Mouse (Mus musculus) liver, embryonic 15.5 days (tissue): Measurements from ENCODE around the gene Tcirg1. TPM values are rescaled to one million over a fixed set of nuclear protein-coding genes. Genes with fewer than 3 reads are reported as not detected.

Source experiments
- ATAC-seq: fragments of 200-750 bp; cut with Nextera tagmentation; 2 replicates; pipeline ENCODE4 v1.8.0; 2017; ENCODE audit warnings: moderate number of reproducible peaks, mild to moderate bottlenecking, moderate library complexity; ENCODE audit not compliant: insufficient read depth
- H3K27ac ChIP-seq: fragments of 300-500 bp; sonication (generic); replicated peaks from 2 replicates; pipeline ENCODE4 v1.5.1; 2015; ENCODE audit warnings: mild to moderate bottlenecking, inconsistent platforms
- H3K27me3 ChIP-seq: fragments of 300-500 bp; sonication (generic); 2 replicates; pipeline ENCODE4 v1.6.1; 2015; ENCODE audit warnings: mild to moderate bottlenecking, inconsistent platforms
- H3K36me3 ChIP-seq: fragments of 300-500 bp; sonication (generic); replicated peaks from 2 replicates; pipeline ENCODE4 v1.6.1; 2015; ENCODE audit warnings: moderate library complexity, mild to moderate bottlenecking, inconsistent platforms
- H3K4me1 ChIP-seq: fragments of 300-500 bp; sonication (generic); replicated peaks from 2 replicates; pipeline ENCODE4 v1.6.1; 2015; ENCODE audit warnings: inconsistent platforms
- H3K4me2 ChIP-seq: fragments of 300-500 bp; sonication (generic); 2 replicates; pipeline ENCODE4 v1.6.1; 2015; ENCODE audit warnings: moderate library complexity, mild to moderate bottlenecking, inconsistent platforms
- H3K4me3 ChIP-seq: fragments of 300-500 bp; sonication (generic); replicated peaks from 2 replicates; pipeline ENCODE4 v1.5.1; 2015; ENCODE audit warnings: mild to moderate bottlenecking, inconsistent platforms
- H3K9ac ChIP-seq: fragments of 300-500 bp; sonication (generic); 2 replicates; pipeline ENCODE4 v1.6.1; 2015; ENCODE audit warnings: moderate library complexity, mild to moderate bottlenecking, inconsistent platforms
- H3K9me3 ChIP-seq: fragments of 300-500 bp; sonication (generic); replicated peaks from 2 replicates; pipeline ENCODE4 v1.6.1; 2016; ENCODE audit warnings: inconsistent platforms
- WGBS: fragments of 180-500 bp; shearing (Covaris S2); methylation state at CpG from one replicate; pipeline ENCODE4 v1.1.7; 2015; ENCODE audit warnings: mixed read lengths; ENCODE audit not compliant: insufficient replicate concordance; 5-methylcytosine and 5-hydroxymethylcytosine counted together
- polyA plus RNA-seq: library from polyadenylated mRNA; unstranded; fragments of >200 nt; fragmentation: Nextera tagmentation; extraction: Ambion mirVana; gene quantifications from 2 replicates; pipeline ENCODE4 v1.2.1, GENCODE M21; 2015

Gene Tcirg1
- polyA plus RNA-seq, 1 experiment from 2014 or later = 29.5 TPM

GRCm38 (mm10) chr19:3912337-3913204, 5.6 kb upstream of the Tcirg1 start, which contains the start of gene Ndufs8:
Ndufs8 (minus strand) TSS chr19:3912774.
- Histone ChIP-seq H3K9me3 (no peaks in the 10 kb centered on the region), H3K36me3 (peaks cover 32% of the 10 kb centered on the region), H3K9ac (peak within 1 kb of the TSS; percentile 68), H3K4me2 (peak within 1 kb of the TSS; percentile 87), H3K4me1 (peaks cover 58% of the 10 kb centered on the region), H3K4me3 (peak within 1 kb of the TSS; percentile 77), H3K27ac (peak within 1 kb of the TSS; percentile 86), H3K27me3 (no peaks in the 10 kb centered on the region)
- under 1% methylated on average over 43 of the region's 43 CpGs for WGBS
- ATAC-seq = peak; percentile 96

GRCm38 (mm10) chr19:3910206-3910605, 3.3 kb upstream of the Tcirg1 start:
- peaks cover 32% of the 10 kb centered on the region for H3K36me3 ChIP-seq
- H3K9ac ChIP-seq = no peak overlapping the region
- no peaks in the 10 kb centered on the region for H3K27me3 ChIP-seq
- WGBS = 56% methylated on average over 5 of the region's 5 CpGs
- H3K4me1 ChIP-seq = peaks cover 79% of the 10 kb centered on the region
- no peak overlapping the region for H3K27ac ChIP-seq
- H3K4me2 ChIP-seq = no peak overlapping the region
- no peak overlapping the region for H3K4me3 ChIP-seq
- ATAC-seq = no peak
- H3K9me3 ChIP-seq = no peaks in the 10 kb centered on the region

DNA sequence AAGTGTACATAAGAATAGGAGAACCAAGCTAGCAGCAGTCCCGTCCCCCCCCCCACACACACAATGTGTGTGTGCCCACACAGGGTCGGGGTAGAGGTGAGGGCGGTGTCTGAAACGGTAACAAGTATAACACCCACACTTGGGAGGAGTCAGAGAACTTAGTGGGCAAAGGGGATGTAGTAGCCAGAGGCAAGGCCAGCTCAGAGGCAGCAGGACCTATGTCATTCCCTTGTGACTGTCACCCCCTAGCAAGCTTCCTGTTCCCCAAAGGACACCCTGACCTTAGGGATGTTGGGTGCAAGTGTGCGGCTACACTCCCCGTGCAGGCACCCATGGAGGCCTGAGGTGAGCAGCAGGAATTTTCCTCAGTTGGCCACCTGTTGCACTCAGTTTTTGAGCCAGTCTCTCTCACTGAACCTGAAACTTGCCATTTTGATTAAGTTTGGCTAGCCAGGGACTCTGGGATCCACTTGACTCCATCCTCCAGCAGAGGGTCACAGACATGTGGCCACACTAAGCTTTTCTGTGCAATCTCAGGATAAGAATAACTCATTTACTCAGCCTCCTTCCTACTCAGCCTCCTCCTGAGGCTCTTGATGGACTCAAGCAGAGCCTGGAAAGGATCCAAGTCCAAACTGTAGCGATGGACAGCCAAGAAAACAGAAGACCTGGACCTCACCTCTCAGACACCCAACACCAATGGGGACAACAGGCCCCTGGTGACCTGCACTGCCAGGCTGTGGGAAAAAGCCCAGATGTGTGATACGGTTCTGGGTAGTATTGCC, 1.1 kb upstream of the Tcirg1 start:
- Histone ChIP-seq H3K4me3 (peak overlapping the region; percentile 65), H3K9ac (0 out of 2 replicates have a peak overlapping the region, but pooled peaks have one; percentile 63), H3K36me3 (peaks cover 43% of the 10 kb centered on the region), H3K4me1 (peaks cover 79% of the 10 kb centered on the region), H3K9me3 (no peaks in the 10 kb centered on the region), H3K27me3 (no peaks in the 10 kb centered on the region), H3K27ac (peak overlapping the region; percentile 80), H3K4me2 (peak overlapping the region; percentile 95)
- no peak for ATAC-seq
- WGBS = 54% methylated on average over 8 of the region's 8 CpGs

DNA sequence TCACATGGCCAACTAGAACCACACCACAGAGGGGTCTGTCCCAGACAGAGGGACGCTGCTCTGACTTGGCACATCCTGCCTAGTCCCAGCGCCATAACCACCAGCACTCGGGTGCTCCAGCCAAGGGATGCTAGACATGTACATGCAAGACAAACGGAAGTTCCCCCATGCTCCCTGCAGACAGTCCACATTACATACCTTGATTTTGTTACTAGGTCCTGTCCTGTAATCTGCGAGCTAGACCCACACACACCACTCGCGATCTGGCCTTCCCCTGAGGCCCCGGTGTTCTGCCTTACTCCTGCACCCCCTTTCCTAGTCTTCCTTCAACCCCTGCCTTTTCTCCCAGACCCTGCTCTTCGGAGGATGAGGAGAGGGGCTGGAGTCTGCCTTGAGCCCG, 607 bp downstream of the Tcirg1 start:
- peak overlapping the region; percentile 95 for H3K4me2 ChIP-seq
- peak overlapping the region; percentile 79 for H3K27ac ChIP-seq
- H3K9me3 ChIP-seq = no peaks in the 10 kb centered on the region
- H3K4me1 ChIP-seq = peaks cover 79% of the 10 kb centered on the region
- peak overlapping the region; percentile 63 for H3K9ac ChIP-seq
- H3K27me3 ChIP-seq = no peaks in the 10 kb centered on the region
- WGBS = 2% methylated on average over 10 of the region's 10 CpGs
- peaks cover 61% of the 10 kb centered on the region for H3K36me3 ChIP-seq
- ATAC-seq = 0 out of 2 replicates have a peak, but pooled peaks have one; percentile 0
- H3K4me3 ChIP-seq = peak overlapping the region; percentile 65

DNA sequence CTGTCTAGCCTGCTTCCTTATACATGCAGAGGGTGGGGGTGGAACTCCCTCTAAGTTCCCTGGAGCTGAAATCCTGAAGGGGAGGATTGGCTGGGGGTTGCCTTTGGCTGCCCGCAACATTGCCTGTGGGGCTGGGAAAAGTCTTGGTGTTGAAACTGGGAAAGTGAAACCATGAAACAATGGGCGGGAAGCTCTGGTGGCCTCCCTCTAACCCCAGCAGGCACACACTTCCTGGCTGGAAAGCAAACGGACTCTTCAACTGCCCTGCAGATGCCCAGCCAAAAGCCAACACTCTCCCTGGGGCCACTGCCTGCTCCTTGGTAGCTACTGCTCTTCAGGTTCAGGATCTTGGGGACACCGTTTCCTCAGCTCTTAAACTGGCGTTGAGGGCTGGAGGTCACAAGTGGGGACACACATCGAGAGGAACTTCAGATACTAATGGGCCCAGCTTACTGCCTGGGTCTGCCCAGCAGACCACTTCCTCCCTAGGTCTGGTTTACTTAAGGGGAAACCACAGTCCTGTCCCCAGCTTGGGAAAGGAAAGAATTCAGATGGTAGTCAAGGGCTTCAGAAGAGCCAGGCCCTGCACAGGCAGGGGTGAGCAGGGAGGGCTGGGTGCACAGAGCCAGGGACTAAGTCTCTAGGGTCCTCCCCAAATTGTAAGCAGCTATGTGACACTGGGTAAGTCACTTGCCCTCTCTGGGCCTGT, 1.5 kb downstream of the Tcirg1 start:
- 11% methylated on average over 6 of the region's 6 CpGs for WGBS
- Histone ChIP-seq H3K36me3 (peaks cover 52% of the 10 kb centered on the region), H3K9me3 (no peaks in the 10 kb centered on the region), H3K27ac (peak overlapping the region; percentile 79), H3K27me3 (no peaks in the 10 kb centered on the region), H3K4me1 (peaks cover 70% of the 10 kb centered on the region), H3K9ac (peak overlapping the region; percentile 63; the same call in 1 of the 2 replicates), H3K4me3 (peak overlapping the region; percentile 65), H3K4me2 (peak overlapping the region; percentile 95)
- no peak for ATAC-seq

DNA sequence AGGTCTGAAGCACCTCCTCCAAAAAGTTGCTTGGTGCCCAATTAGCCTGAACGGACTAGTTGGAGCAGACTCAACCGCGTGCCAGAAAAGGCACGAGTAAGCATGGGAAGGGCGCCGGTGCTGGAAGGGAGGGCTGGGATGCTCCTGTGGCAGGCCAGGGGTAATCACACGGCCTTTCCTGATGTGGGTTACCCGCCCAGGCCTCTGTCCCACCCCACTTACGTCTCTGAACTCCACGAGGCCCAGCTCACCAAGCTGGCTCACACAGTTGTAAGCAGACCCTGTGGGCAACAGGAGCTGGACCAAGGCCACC, 2.6 kb downstream of the Tcirg1 start:
- Histone ChIP-seq H3K27ac (no peak overlapping the region), H3K9me3 (no peaks in the 10 kb centered on the region), H3K36me3 (peaks cover 43% of the 10 kb centered on the region), H3K4me2 (peak overlapping the region; percentile 95; the same call in 1 of the 2 replicates), H3K9ac (no peak overlapping the region), H3K4me3 (0 out of 2 replicates have a peak overlapping the region, but pooled peaks have one; percentile 65), H3K4me1 (peaks cover 64% of the 10 kb centered on the region), H3K27me3 (no peaks in the 10 kb centered on the region)
- ATAC-seq = no peak
- 64% methylated on average over 10 of the region's 10 CpGs for WGBS

- ATAC-seq = no peak
- Histone ChIP-seq H3K9ac (no peak overlapping the region), H3K27ac (no peak overlapping the region), H3K9me3 (no peaks in the 10 kb centered on the region), H3K36me3 (peaks cover 40% of the 10 kb centered on the region), H3K4me3 (no peak overlapping the region), H3K27me3 (no peaks in the 10 kb centered on the region), H3K4me2 (no peak overlapping the region), H3K4me1 (peaks cover 64% of the 10 kb centered on the region)
- WGBS = 79% methylated on average over 25 of the region's 25 CpGs
These were observed 3.1 kb downstream of the Tcirg1 start for GRCm38 (mm10) chr19:3903648-3904362.

GRCm38 (mm10) chr19:3902966-3903365, 4.0 kb downstream of the Tcirg1 start:
- Histone ChIP-seq H3K27me3 (no peaks in the 10 kb centered on the region), H3K27ac (no peak overlapping the region), H3K9ac (no peak overlapping the region), H3K4me3 (no peak overlapping the region), H3K4me2 (no peak overlapping the region), H3K9me3 (no peaks in the 10 kb centered on the region), H3K4me1 (peaks cover 58% of the 10 kb centered on the region), H3K36me3 (peaks cover 40% of the 10 kb centered on the region)
- WGBS = 74% methylated on average over 12 of the region's 12 CpGs
- ATAC-seq = no peak

DNA sequence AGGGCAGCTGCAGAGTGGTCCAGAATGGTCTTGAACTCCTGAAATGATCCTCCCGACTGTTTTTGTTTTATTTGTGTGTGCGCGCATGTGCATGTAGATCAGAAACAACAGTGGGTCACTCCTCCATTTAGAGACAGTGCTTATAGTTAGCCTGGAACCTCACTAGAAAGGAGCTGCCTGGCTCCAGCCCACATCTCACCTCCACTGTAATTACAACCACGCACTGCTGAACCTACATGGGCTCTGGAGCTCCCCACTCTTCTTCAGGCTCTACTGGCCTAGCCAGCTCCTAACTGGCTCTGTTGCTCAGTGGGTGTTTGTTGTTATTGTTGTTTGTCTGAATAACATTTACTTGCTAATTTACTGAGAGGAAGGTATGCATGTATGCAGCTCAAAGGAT, 7.3 kb downstream of the Tcirg1 start:
- H3K27ac ChIP-seq = no peak overlapping the region
- H3K4me1 ChIP-seq = peaks cover 31% of the 10 kb centered on the region
- no peaks in the 10 kb centered on the region for H3K27me3 ChIP-seq
- H3K9ac ChIP-seq = no peak overlapping the region
- H3K36me3 ChIP-seq = peaks cover 74% of the 10 kb centered on the region
- H3K4me3 ChIP-seq = no peak overlapping the region
- no peak overlapping the region for H3K4me2 ChIP-seq
- no peaks in the 10 kb centered on the region for H3K9me3 ChIP-seq
- ATAC-seq = no peak
- 81% methylated on average over 4 of the region's 4 CpGs for WGBS

GRCm38 (mm10) chr19:3898952-3899351, 8.0 kb downstream of the Tcirg1 start:
- peaks cover 78% of the 10 kb centered on the region for H3K36me3 ChIP-seq
- 73% methylated on average over 7 of the region's 7 CpGs for WGBS

More at GRCm38 (mm10) chr19:3898952-3899351, 8.0 kb downstream of the Tcirg1 start:
- ATAC-seq = no peak
- no peaks in the 10 kb centered on the region for H3K27me3 ChIP-seq
- no peak overlapping the region for H3K27ac ChIP-seq
- no peak overlapping the region for H3K4me2 ChIP-seq
- H3K9me3 ChIP-seq = no peaks in the 10 kb centered on the region
- H3K4me3 ChIP-seq = no peak overlapping the region
- H3K9ac ChIP-seq = no peak overlapping the region
- peaks cover 29% of the 10 kb centered on the region for H3K4me1 ChIP-seq
